Mouse (Mus musculus) erythroblast, embryonic 14.5 days (primary cell): ENCODE data around the gene Wdr18.

Experiments
- GATA1 ChIP-seq: IDR thresholded peaks from 2 replicates; pipeline ENCODE4 v1.6.1; 2012; ENCODE audit warnings: low read length, inconsistent platforms, mixed read lengths
- TAL1 ChIP-seq: IDR thresholded peaks from 3 replicates; pipeline ENCODE4 v1.6.1; 2012; ENCODE audit warnings: low read length, inconsistent platforms, mixed read lengths

DNA sequence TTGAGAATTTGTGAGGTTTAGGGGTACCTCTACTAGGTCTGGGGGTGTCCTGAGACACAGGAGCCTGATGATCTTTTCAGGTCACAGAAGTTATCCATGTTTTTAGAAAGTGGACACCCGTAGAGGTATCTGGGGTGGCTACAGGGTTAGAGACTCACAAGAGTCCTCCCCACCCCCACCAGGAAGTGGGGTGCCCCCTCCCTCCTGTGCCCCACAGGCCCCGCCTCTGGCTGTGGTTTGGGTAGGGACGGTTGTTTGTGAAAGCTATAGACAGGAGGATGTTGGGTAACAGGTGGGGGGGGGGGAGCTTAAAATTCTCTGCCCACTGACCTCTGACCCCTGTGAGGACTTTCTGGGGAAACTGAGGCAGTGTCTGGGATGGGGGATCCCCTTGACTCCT lies 57.4 kb downstream of the Wdr18 start:
- TF ChIP-seq GATA1 (no peak), TAL1 (no peak)
